Mouse (Mus musculus) megakaryocyte, embryonic 14.5 days (primary cell): ENCODE data around the gene Tfec. TPM values are rescaled to one million over a fixed set of nuclear protein-coding genes. Genes with fewer than 3 reads are reported as not detected.

ENCODE experiments used
- H3K27me3 ChIP-seq: replicated peaks from 2 replicates; pipeline ENCODE3; 2012; ENCODE audit warnings: inconsistent platforms
- H3K36me3 ChIP-seq: replicated peaks from 2 replicates; pipeline ENCODE3; 2012; ENCODE audit warnings: low read length, inconsistent platforms, mixed read lengths
- H3K4me1 ChIP-seq: 2 replicates; pipeline ENCODE4 v1.6.1; 2012; ENCODE audit warnings: inconsistent platforms
- H3K4me3 ChIP-seq: replicated peaks from 2 replicates; pipeline ENCODE3; 2012; ENCODE audit warnings: moderate library complexity, mild to moderate bottlenecking, inconsistent platforms
- H3K9me3 ChIP-seq: 2 replicates; pipeline ENCODE4 v1.6.1; 2012; ENCODE audit warnings: inconsistent platforms
- FLI1 ChIP-seq: IDR thresholded peaks from 2 replicates; pipeline ENCODE4 v1.6.1; 2012; ENCODE audit warnings: low read length, inconsistent platforms, mixed read lengths
- GATA1 ChIP-seq: IDR thresholded peaks from 3 replicates; pipeline ENCODE4 v1.6.1; 2012; ENCODE audit warnings: mixed read lengths, low read length, inconsistent platforms, borderline replicate concordance
- polyA plus RNA-seq: library from polyadenylated mRNA; stranded (reverse); fragments of >175 nt; gene quantifications from 2 replicates; pipeline ENCODE4 v1.2.3, GENCODE M21; 2012; ENCODE audit warnings: low replicate concordance; ENCODE audit not compliant: insufficient read depth

The Tfec gene
- polyA plus RNA-seq, 1 experiment = 1.1 TPM

GRCm38 (mm10) chr6:16870067-16870466 lies 28.2 kb downstream of the Tfec start:
- peaks cover 13% of the 10 kb centered on the region; the same call in 1 of the 2 replicates for H3K4me1 ChIP-seq
- no peak overlapping the region for H3K4me3 ChIP-seq
- TF ChIP-seq GATA1 = no peak
- TF ChIP-seq FLI1 = no peak
- H3K36me3 ChIP-seq = peaks cover 2% of the 10 kb centered on the region
- no peaks in the 10 kb centered on the region for H3K27me3 ChIP-seq
- H3K9me3 ChIP-seq = 0 out of 2 replicates have a peak, but pooled peaks cover 3% of the 10 kb centered on the region

GRCm38 (mm10) chr6:16868314-16868713 lies 29.9 kb downstream of the Tfec start:
- no peaks in the 10 kb centered on the region for H3K27me3 ChIP-seq
- peaks cover 7% of the 10 kb centered on the region; the same call in 1 of the 2 replicates for H3K9me3 ChIP-seq
- no peak overlapping the region for H3K4me3 ChIP-seq
- H3K36me3 ChIP-seq = peaks cover 11% of the 10 kb centered on the region
- TF ChIP-seq GATA1 (no peak), FLI1 (no peak)
- H3K4me1 ChIP-seq = peaks cover 13% of the 10 kb centered on the region; the same call in 1 of the 2 replicates

GRCm38 (mm10) chr6:16862753-16863508 lies 35.3 kb downstream of the Tfec start:
- no peaks in the 10 kb centered on the region for H3K4me1 ChIP-seq
- peaks cover 11% of the 10 kb centered on the region for H3K36me3 ChIP-seq
- no peaks in the 10 kb centered on the region for H3K27me3 ChIP-seq
- H3K9me3 ChIP-seq = peaks cover 4% of the 10 kb centered on the region; the same call in 1 of the 2 replicates
- no peak overlapping the region for H3K4me3 ChIP-seq
- no peak for TF ChIP-seq FLI1
- TF ChIP-seq GATA1 = no peak

GRCm38 (mm10) chr6:16862050-16862449 lies 36.2 kb downstream of the Tfec start:
- TF ChIP-seq GATA1 = no peak
- Histone ChIP-seq H3K36me3 (peaks cover 9% of the 10 kb centered on the region), H3K9me3 (peaks cover 4% of the 10 kb centered on the region; the same call in 1 of the 2 replicates), H3K4me3 (no peak overlapping the region), H3K27me3 (no peaks in the 10 kb centered on the region), H3K4me1 (no peaks in the 10 kb centered on the region)

- Histone ChIP-seq H3K9me3 (no peaks in the 10 kb centered on the region), H3K4me1 (peaks cover 7% of the 10 kb centered on the region; the same call in 1 of the 2 replicates), H3K27me3 (no peaks in the 10 kb centered on the region), H3K36me3 (no peaks in the 10 kb centered on the region), H3K4me3 (no peak overlapping the region)
- TF ChIP-seq FLI1 (no peak), GATA1 (no peak)
These were observed 42.2 kb downstream of the Tfec start for GRCm38 (mm10) chr6:16855879-16856545.

GRCm38 (mm10) chr6:16854977-16855376 lies 43.3 kb downstream of the Tfec start:
- Histone ChIP-seq H3K4me3 (no peak overlapping the region), H3K36me3 (no peaks in the 10 kb centered on the region), H3K27me3 (no peaks in the 10 kb centered on the region), H3K9me3 (no peaks in the 10 kb centered on the region), H3K4me1 (peaks cover 10% of the 10 kb centered on the region)
- TF ChIP-seq FLI1 = no peak

- H3K36me3 ChIP-seq = peaks cover 2% of the 10 kb centered on the region
- peaks cover 23% of the 10 kb centered on the region for H3K4me1 ChIP-seq
- no peaks in the 10 kb centered on the region for H3K9me3 ChIP-seq
- H3K27me3 ChIP-seq = no peaks in the 10 kb centered on the region
- TF ChIP-seq FLI1 (no peak), GATA1 (no peak)
- no peak overlapping the region for H3K4me3 ChIP-seq
These were observed 51.7 kb downstream of the Tfec start for GRCm38 (mm10) chr6:16846521-16846920.

GRCm38 (mm10) chr6:16835631-16836030 lies 62.6 kb downstream of the Tfec start:
- no peak overlapping the region for H3K4me3 ChIP-seq
- no peaks in the 10 kb centered on the region for H3K9me3 ChIP-seq
- H3K4me1 ChIP-seq = peaks cover 14% of the 10 kb centered on the region
- TF ChIP-seq FLI1 = no peak
- no peak for TF ChIP-seq GATA1
- H3K27me3 ChIP-seq = no peaks in the 10 kb centered on the region
- H3K36me3 ChIP-seq = peaks cover 3% of the 10 kb centered on the region

- Histone ChIP-seq H3K4me1 (peaks cover 5% of the 10 kb centered on the region; the same call in 1 of the 2 replicates), H3K9me3 (no peaks in the 10 kb centered on the region), H3K36me3 (no peaks in the 10 kb centered on the region), H3K27me3 (no peaks in the 10 kb centered on the region), H3K4me3 (no peak overlapping the region)
- TF ChIP-seq FLI1 = no peak
- no peak for TF ChIP-seq GATA1
These were observed 69.9 kb downstream of the Tfec start for GRCm38 (mm10) chr6:16828304-16828703.

- no peaks in the 10 kb centered on the region for H3K9me3 ChIP-seq
- TF ChIP-seq GATA1 (no peak), FLI1 (no peak)
- peak overlapping the region; percentile 72 for H3K4me3 ChIP-seq
- peaks cover 42% of the 10 kb centered on the region for H3K4me1 ChIP-seq
- no peaks in the 10 kb centered on the region for H3K27me3 ChIP-seq
- no peaks in the 10 kb centered on the region for H3K36me3 ChIP-seq
These were observed 76.3 kb downstream of the Tfec start for GRCm38 (mm10) chr6:16821985-16822384.
